Mouse (Mus musculus) kidney, adult 9 months (tissue): ENCODE measurements around the gene Slc5a5.

ENCODE experiments used
- DNase-seq: peaks from one replicate; pipeline ENCODE4 v3.0.0; 2022

Gene Slc5a5

DNA sequence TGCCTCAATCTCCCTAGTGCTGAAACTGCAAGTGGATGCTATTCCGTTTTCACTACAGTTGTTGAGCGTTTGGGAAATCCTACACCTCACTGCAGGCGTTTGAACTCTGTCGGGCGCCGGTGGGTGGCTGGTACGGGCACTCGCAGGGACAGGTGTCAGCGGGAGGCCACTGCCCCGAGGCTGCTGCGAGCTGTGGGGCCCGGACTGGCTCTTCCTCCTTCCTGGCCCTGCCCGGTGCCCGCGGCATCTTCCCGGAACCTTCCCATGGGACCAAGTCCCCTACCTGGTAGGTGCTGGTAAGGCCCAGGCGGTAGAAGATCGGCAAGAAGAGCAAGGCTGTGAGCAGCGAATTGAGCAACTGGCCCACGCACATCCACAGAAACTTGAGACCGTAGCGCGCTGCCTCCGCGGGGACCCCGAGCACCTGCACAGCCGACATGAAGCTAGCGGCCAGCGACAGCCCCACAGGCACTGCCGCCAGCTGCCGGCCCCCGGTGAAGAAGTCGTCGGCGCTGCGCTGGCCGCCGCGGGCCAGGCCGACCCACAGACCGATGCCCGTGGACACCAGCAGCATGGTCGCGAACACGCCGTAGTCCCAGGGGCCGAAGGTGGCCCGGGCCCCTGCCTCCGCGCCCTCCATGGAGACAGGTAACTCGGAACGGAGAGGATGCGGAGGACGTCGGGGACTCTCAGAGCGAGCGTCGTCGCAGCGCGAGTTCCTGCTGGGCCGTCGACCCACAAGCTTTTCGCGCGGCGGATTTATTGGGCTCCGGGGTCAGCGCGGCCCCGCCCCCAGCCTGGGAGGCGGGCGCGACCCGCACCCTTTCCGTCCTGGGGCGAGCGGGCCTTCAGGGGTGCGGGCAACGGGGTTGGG, at the start of gene Slc5a5:
Gene Slc5a5 (minus strand): TSS at position 736 of the 874 bp plus-strand sequence.
- DNase-seq = no peak

GRCm38 (mm10) chr8:70941478-70941877, 48.9 kb upstream of the Slc5a5 start:
- DNase-seq = no peak

DNA sequence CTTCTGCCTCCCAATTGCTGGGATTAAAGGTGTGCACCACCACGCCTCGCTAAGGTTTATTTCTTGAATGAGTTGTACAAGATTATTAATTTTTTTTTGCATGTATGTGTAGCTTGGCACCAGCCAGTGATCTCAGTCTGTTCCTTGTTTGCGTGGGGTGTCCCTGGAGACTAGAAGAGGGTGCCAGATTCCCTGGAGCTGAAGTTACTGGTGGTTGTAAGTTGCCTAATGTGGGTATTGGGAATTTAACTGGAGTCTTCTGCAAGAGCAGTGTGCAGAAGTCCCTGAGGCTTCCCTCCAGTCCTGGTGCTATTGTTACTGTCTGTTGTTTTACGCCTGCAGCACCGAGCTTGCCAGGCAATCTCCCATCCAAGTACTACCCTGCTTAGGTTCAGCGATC, 44.6 kb upstream of the Slc5a5 start:
- DNase-seq = no peak

DNA sequence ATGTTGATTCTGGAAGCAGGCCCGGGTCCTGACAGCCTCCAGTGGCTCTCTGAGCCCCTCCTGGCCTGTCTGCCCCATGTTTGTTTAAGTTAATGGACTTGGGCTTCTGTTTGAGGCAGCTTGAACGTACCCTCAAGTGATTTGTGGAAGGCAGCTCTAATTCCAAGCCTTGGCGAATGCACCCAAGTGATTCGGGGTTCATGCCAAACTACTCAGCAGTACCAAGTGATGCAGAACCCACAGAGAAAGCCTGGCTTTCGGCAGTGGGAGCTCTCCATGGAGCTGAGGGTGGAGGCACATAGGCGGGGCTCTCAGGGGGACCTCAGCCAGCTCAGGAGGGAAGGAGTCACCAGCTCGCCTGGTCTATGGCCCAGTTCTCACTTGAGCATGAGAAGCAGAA, 42.2 kb upstream of the Slc5a5 start:
- DNase-seq = no peak

DNA sequence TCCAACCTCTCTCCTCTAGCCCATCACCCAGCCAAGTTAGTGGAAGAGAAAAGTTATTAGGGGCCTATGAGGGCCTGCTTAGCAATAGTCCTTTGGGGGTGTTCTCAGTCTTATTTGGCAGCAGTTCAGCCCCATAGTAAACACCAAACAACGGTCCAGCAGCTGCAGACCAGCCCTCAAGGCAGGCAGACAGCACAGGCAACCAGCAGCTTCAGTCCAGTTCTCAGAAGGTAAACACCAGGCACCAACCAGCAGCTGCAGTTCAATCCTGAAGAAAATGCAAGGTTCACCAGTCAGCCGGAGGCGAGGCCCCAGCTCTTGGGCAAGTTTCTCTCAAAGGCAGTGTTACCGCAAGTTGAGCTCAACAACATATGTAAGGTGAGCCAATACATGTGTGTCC, 40.5 kb upstream of the Slc5a5 start:
- no peak for DNase-seq

DNA sequence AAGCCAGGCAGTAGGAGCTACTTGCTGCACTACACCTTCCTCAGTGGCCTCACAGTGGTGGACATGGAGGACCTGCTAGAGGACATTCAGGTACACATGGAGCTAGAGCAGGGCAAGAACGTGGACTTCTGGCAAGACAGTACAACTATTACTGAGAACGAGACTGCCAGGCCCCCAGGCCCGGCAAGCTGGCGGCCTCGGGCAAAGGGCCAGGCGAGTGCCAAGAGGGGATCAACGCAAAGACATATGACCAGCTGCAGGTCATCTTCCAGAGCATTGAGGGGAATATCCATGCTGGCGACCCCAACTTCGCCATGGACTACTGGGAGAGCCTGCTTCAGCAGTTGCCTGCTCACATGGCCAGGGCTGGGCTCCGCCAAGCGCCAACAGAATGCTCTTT, 39.2 kb upstream of the Slc5a5 start:
- no peak for DNase-seq

- no peak for DNase-seq
These were observed 36.3 kb upstream of the Slc5a5 start for GRCm38 (mm10) chr8:70928778-70929322.

GRCm38 (mm10) chr8:70928096-70928495, 35.5 kb upstream of the Slc5a5 start:
- DNase-seq = no peak

- DNase-seq = no peak
These were observed 33.8 kb upstream of the Slc5a5 start for GRCm38 (mm10) chr8:70926396-70926795.

DNA sequence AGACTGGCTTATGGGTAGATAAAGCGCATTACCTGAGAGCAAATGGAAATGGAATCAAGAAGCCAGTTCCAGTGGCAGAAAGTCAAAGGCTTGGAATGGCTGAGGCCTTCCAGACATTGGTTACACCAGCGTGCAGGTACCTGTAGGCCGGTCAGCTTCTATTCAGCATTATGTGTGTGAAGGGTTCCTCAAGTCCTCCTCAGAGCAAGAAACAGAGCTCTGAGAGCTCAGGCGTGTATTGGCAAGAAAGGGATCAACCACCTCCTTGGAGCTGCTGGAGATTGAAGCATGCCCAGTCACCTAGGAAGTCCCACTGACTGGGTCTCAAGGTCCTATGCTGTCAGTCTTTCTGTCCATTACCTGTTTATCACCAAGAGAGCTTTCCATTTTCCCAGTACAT, 33.2 kb upstream of the Slc5a5 start:
- no peak for DNase-seq

- DNase-seq = no peak
These were observed 31.6 kb upstream of the Slc5a5 start for GRCm38 (mm10) chr8:70924151-70924550.

- no peak for DNase-seq
These were observed 27.7 kb upstream of the Slc5a5 start for GRCm38 (mm10) chr8:70920049-70920922.

DNA sequence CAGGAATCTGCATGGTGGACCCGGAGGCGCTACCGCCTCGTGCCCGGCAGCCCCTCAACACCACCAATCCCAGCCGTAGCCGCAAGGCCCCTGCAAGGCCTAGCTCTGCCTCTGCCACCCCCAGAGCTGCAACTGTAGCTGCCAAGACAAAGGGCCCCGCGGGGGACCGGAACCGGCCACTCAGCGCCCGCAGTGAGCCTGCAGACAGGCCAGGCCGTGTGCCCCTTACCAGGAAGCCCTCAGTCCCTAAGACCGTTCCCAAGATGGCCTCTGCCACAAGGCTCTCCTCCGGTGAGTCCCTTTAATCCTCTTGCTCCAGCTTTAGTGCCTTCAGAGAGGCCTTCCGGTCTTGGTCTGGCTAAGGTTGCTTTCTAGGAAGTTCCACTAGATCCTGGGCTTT, 22.1 kb upstream of the Slc5a5 start:
- DNase-seq = no peak

DNA sequence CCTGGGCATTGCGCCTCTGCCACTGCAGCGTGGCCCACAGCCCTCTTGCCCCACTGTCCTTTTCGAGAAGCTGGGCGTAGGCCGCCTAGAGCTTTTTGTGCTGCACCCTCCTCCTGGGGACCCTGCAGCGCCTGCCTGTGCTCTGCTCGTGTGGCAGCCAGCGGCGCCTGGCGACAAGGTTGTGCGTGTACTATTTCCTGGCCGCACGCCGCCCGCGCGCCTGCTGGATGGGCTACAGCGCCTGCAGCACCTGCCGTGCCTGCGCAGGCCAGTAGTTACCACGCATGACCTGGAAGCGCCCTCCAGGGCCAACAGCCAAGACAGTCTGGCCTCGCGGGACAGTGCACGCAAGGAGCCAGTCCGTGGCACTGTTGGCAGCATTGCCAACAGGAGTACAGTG, 21.0 kb upstream of the Slc5a5 start:
- DNase-seq = no peak

DNA sequence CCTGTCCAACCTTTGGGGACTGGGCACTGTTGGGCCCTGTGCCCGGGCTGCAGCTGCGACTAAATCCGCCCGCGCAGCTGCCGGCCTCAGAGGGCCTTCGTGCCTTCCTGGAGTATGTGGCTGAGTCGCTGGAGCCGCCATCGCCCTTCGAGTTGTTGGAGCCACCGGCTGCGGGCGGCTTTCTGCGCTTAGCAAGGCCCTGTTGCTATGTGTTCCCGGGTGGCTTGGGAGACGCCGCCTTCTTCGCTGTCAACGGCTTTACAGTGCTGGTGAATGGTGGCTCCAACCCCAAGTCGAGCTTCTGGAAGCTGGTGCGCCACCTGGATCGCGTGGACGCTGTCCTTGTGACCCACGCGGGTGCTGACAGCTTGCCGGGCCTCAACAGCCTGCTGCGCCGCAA, 20.4 kb upstream of the Slc5a5 start:
- no peak for DNase-seq

GRCm38 (mm10) chr8:70911596-70911995, 19.0 kb upstream of the Slc5a5 start:
- DNase-seq = no peak

- no peak for DNase-seq
These were observed 15.0 kb upstream of the Slc5a5 start for GRCm38 (mm10) chr8:70907518-70907917.

DNA sequence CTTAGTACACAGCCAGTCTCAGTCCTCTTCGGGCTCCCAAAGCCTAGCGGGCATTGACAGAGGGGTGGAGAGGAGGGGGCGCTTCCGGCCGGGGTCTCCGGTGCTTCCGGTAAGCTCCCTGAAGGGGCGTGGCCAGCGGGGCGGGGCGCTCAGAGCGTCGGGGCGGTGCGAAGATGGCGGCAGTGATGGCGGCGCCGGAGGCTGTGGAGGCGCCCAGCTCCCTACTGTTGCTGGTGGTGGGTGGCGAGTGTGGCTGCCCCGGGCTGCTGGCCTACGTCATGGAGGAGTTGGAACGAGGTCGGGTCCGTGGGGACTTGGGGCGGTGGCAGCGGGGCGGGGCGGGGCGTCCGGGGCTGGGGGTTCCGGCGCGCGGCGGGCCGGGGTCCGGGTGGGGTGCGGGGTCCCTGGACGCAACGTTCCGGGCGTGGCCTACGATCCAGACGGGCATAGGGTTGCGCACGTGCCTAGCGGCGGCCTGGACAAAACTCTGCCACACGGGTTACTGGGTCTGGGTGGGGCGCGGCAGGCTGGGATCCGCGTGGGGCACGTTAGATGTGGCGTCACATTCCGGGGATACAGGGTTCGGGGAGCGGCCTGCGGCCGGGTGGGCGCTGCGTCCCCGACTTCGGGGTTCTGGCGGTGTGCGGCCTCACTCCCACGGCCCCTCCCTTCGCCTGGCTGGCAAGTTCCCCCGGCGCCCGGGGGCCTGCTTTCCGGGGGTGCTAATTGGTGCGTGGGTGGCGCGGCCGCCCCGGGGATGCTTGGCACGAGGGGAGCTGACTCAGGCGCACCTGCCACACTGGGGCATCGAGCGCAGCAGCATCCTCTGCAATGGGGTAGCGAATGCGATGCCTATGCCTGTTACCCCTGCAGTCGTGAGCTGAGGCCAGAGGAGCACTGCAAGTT, 13.5 kb upstream of the Slc5a5 start, which contains the start of gene Map1s:
Gene Map1s (plus strand): TSS at position 102 of the 906 bp plus-strand sequence.
- peak; percentile 62 for DNase-seq

- DNase-seq = no peak
These were observed 12.9 kb upstream of the Slc5a5 start for GRCm38 (mm10) chr8:70905463-70905830.

- peak; percentile 79 for DNase-seq
These were observed 12.0 kb upstream of the Slc5a5 start for GRCm38 (mm10) chr8:70904532-70904931.

- no peak for DNase-seq
These were observed 11.0 kb upstream of the Slc5a5 start for GRCm38 (mm10) chr8:70903582-70903981.

DNA sequence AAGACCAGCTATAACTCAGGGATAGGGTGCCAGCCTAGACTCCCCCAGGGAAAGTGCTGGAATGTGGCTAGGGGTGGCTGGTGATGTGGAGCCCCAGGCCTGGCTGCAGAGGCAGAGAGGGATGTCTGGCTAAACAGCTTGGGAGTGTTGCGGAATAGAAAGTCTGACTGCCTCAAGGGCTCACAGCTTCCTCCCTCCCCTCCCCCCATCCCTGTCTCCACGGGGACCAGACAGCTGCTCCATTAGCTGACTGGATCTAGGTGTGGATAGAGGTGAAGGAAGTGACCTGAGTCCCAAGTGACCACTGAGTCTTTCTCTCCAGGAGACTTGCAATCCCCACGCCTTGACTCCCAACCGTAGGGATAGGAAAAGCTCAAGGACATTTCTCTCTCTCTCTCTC, 10.6 kb upstream of the Slc5a5 start:
- no peak for DNase-seq

DNA sequence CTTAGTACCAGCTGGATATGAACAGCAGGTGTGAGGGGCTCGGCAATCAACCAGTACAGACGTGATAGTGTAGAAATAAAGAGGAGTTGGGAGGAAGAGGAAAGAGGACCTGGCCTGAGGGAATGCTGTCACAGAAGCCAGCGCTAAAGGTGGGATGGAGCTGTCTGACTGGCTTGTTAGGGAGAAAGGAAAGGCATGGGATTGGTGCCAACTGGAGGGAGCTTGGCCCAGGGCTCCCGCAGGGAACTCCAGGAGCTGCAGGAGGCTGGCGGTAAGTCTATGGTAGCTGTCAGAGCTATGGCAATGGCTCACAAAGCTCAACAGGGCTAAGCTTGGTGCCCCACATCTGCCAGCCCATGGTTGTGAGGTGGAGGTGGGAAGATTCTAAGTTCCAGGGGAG, 9.7 kb upstream of the Slc5a5 start:
- no peak for DNase-seq
